Mouse (Mus musculus): ENCODE measurements at regions not wholly inside any gene's neighbourhood (a gene's known extent, or its start where the extent isn't known, plus 50 kb on each side); places are given as distances from the start of the nearest gene placed in this dataset.

GRCm38 (mm10) chr13:32550113-32550512, 211.6 kb upstream of the Gmds start:
- Histone ChIP-seq H3K4me3 (ENCODE audit: low read depth, low read length) (no peak overlapping the region), H3K27me3 (ENCODE audit: insufficient read depth, low read length) (no peaks in the 10 kb centered on the region), H3K36me3 (replicated peaks; ENCODE audit: insufficient read depth, low read length) (no peaks in the 10 kb centered on the region), H3K4me1 (ENCODE audit: insufficient read depth) (no peaks in the 10 kb centered on the region), H3K27ac (ENCODE audit: low read depth) (no peak overlapping the region), H3K9me3 (ENCODE audit: low read length) (no peaks in the 10 kb centered on the region), H3K9ac (replicated peaks) (no peak overlapping the region), H3K4me2 (ENCODE audit: low read depth, low read length) (no peak overlapping the region)
- WGBS (ENCODE audit: insufficient replicate concordance), result 81% methylated on average over 3 of the region's 3 CpGs
- TF ChIP-seq CTCF (IDR thresholded peaks at IDR 0.05; ENCODE audit: low read depth), result no peak
- TF ChIP-seq EP300 (IDR thresholded peaks at IDR 0.05; ENCODE audit: low read depth), result no peak
- DNase-seq (no peak), ATAC-seq (no peak)

DNA sequence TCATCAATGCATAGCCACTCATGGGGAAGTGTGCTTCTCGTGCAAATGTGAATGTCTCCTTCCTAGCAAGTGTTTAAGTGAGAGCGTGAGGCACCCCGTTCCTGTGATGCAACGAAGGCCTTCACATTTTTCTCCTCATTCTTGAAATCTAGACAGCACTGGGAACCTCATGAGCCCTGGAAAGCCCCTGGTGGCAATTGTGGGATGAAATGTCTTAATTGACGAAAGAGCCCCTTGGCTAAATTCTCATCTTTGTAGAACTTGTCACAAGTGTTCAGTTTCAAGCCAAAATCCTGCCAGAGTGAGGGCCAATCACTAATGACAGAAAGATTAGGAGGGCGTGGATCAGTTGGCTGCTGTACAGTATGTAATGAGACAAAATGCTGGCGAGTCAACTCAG, 208.6 kb upstream of the Gmds start:
- H3K4me3 ChIP-seq (ENCODE audit: low read depth, low read length), result no peak overlapping the region
- WGBS (ENCODE audit: insufficient replicate concordance), result 74% methylated on average over 7 of the region's 7 CpGs
- no peak overlapping the region for H3K9ac ChIP-seq (replicated peaks)
- no peaks in the 10 kb centered on the region for H3K27me3 ChIP-seq (ENCODE audit: insufficient read depth, low read length)
- H3K4me2 ChIP-seq (ENCODE audit: low read depth, low read length), result no peak overlapping the region
- H3K9me3 ChIP-seq (ENCODE audit: low read length), result no peaks in the 10 kb centered on the region
- ATAC-seq (no peak), DNase-seq (no peak)
- no peaks in the 10 kb centered on the region for H3K4me1 ChIP-seq (ENCODE audit: insufficient read depth)
- no peaks in the 10 kb centered on the region for H3K36me3 ChIP-seq (replicated peaks; ENCODE audit: insufficient read depth, low read length)
- no peak overlapping the region for H3K27ac ChIP-seq (ENCODE audit: low read depth)
- TF ChIP-seq EP300 (IDR thresholded peaks at IDR 0.05; ENCODE audit: low read depth) (no peak), CTCF (IDR thresholded peaks at IDR 0.05; ENCODE audit: low read depth) (no peak)

DNA sequence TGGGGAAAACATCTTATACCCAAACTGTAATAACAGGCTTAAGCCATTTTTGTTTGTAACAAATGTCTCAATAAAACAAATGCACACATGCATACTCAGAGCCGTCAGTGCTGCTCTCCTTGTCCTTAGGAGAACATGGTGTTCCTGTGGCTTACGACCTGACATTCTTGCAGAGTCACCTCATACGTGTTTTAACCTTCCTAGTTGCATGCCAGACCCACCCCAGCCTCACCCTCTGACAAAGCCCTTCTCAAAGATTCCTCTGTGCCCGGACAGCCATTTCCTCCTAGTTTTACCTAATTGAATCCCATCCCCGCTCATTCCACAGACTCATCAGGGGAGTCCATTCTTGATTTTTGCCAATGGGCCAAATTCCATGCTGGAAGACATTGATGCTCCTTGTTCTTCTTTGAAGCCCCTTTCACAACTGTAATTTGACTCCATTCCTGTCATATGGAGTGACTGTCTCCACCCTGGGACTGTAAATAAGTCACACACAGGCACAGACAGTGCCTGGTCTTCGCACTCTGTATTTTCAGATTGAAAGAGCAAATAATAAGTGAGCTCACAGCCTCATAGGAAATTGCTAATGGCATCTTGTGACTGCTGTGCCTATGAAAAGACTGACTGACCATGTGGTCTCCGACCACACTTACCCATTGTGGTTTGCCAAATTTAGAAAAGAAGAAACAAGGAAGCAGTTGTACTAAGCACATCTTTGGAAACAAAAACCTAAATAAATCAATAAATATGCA, 206.6 kb upstream of the Gmds start:
- H3K4me2 ChIP-seq (ENCODE audit: low read depth, low read length), result no peak overlapping the region
- ATAC-seq (no peak), DNase-seq (no peak)
- H3K9ac ChIP-seq (replicated peaks), result no peak overlapping the region
- no peaks in the 10 kb centered on the region for H3K4me1 ChIP-seq (ENCODE audit: insufficient read depth)
- H3K27me3 ChIP-seq (ENCODE audit: insufficient read depth, low read length), result no peaks in the 10 kb centered on the region
- no peak overlapping the region for H3K4me3 ChIP-seq (ENCODE audit: low read depth, low read length)
- no peaks in the 10 kb centered on the region for H3K36me3 ChIP-seq (replicated peaks; ENCODE audit: insufficient read depth, low read length)
- 45% methylated on average over 7 of the region's 7 CpGs for WGBS (ENCODE audit: insufficient replicate concordance)
- TF ChIP-seq EP300 (IDR thresholded peaks at IDR 0.05; ENCODE audit: low read depth) (no peak), CTCF (IDR thresholded peaks at IDR 0.05; ENCODE audit: low read depth) (no peak)
- H3K27ac ChIP-seq (ENCODE audit: low read depth), result no peak overlapping the region
- H3K9me3 ChIP-seq (ENCODE audit: low read length), result no peaks in the 10 kb centered on the region

DNA sequence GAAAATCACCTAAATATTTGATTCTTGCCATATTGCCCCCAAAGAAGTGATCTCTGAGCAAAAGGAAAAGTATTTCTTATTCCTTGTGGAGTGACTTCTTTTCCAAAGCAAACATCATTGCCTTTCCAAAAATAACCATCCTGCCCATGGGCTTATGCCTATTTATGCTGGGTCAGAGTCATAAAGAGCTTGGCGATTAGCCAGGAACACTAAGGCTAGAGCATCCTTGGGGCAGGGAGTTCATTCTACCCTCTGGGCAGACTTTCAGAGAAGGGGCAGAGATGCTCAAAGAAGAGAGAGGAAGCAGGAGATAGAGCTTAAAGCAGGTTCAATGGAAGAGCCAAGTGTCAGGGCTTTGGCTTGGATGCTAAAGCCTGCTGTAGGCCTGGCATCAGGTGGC, 203.1 kb upstream of the Gmds start:
- ATAC-seq, result no peak
- Histone ChIP-seq H3K4me3 (ENCODE audit: low read depth, low read length) (no peak overlapping the region), H3K9me3 (ENCODE audit: low read length) (no peaks in the 10 kb centered on the region), H3K36me3 (replicated peaks; ENCODE audit: insufficient read depth, low read length) (no peaks in the 10 kb centered on the region), H3K4me1 (ENCODE audit: insufficient read depth) (no peaks in the 10 kb centered on the region), H3K4me2 (ENCODE audit: low read depth, low read length) (no peak overlapping the region), H3K27ac (ENCODE audit: low read depth) (no peak overlapping the region), H3K9ac (replicated peaks) (no peak overlapping the region), H3K27me3 (ENCODE audit: insufficient read depth, low read length) (no peaks in the 10 kb centered on the region)
- DNase-seq, result no peak
- TF ChIP-seq CTCF (IDR thresholded peaks at IDR 0.05; ENCODE audit: low read depth), result no peak
- TF ChIP-seq EP300 (IDR thresholded peaks at IDR 0.05; ENCODE audit: low read depth), result no peak
- WGBS (ENCODE audit: insufficient replicate concordance), result 88% methylated on average over 1 of the region's 1 CpGs

GRCm38 (mm10) chr13:32536241-32536640, 197.7 kb upstream of the Gmds start:
- ATAC-seq (no peak), DNase-seq (no peak)
- no peak for TF ChIP-seq EP300 (IDR thresholded peaks at IDR 0.05; ENCODE audit: low read depth)
- no peak for TF ChIP-seq CTCF (IDR thresholded peaks at IDR 0.05; ENCODE audit: low read depth)
- Histone ChIP-seq H3K9ac (replicated peaks) (no peak overlapping the region), H3K9me3 (ENCODE audit: low read length) (no peaks in the 10 kb centered on the region), H3K4me3 (ENCODE audit: low read depth, low read length) (no peak overlapping the region), H3K36me3 (replicated peaks; ENCODE audit: insufficient read depth, low read length) (no peaks in the 10 kb centered on the region), H3K4me1 (ENCODE audit: insufficient read depth) (no peaks in the 10 kb centered on the region), H3K4me2 (ENCODE audit: low read depth, low read length) (no peak overlapping the region), H3K27ac (ENCODE audit: low read depth) (no peak overlapping the region), H3K27me3 (ENCODE audit: insufficient read depth, low read length) (no peaks in the 10 kb centered on the region)
- WGBS (ENCODE audit: insufficient replicate concordance), result 80% methylated on average over 4 of the region's 4 CpGs

DNA sequence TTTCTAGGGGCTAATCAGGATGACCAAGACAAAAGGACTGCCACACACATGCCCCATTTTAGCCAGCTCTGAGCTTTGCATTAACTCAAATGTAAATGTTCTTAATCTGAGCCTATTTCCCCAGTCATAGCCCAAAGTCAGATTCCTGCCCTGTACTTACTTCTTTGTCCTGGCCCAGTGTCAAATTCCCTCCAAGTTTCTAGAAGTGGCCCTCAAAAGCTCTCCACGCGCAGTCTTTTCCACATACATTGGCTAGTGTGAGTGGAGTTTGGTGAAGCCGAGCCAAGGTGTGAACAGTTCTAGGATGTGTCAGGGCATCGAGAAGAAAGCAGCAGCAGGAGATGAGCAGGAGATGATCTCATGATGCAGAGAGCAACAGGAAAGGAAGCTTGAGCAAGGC, 197.1 kb upstream of the Gmds start:
- no peak for DNase-seq
- Histone ChIP-seq H3K9ac (replicated peaks) (no peak overlapping the region), H3K9me3 (ENCODE audit: low read length) (no peaks in the 10 kb centered on the region), H3K36me3 (replicated peaks; ENCODE audit: insufficient read depth, low read length) (no peaks in the 10 kb centered on the region), H3K4me1 (ENCODE audit: insufficient read depth) (no peaks in the 10 kb centered on the region), H3K4me2 (ENCODE audit: low read depth, low read length) (no peak overlapping the region), H3K27me3 (ENCODE audit: insufficient read depth, low read length) (no peaks in the 10 kb centered on the region), H3K4me3 (ENCODE audit: low read depth, low read length) (no peak overlapping the region), H3K27ac (ENCODE audit: low read depth) (no peak overlapping the region)
- TF ChIP-seq CTCF (IDR thresholded peaks at IDR 0.05; ENCODE audit: low read depth) (no peak), EP300 (IDR thresholded peaks at IDR 0.05; ENCODE audit: low read depth) (no peak)
- no peak for ATAC-seq
- 84% methylated on average over 4 of the region's 4 CpGs for WGBS (ENCODE audit: insufficient replicate concordance)

All from liver, postnatal 0 days (tissue).